Mouse (Mus musculus): ENCODE data around the gene Nap1l1.

GRCm38 (mm10) chr10:111476301-111476700, 3.3 kb downstream of the Nap1l1 start:
- TF ChIP-seq POLR2A (IDR thresholded peaks at IDR 0.05; ENCODE audit: extremely low read depth, insufficient read depth, low read length) (no peak), CTCF (IDR thresholded peaks at IDR 0.05; ENCODE audit: extremely low read depth, insufficient read depth, low read length) (no peak)
